ENCODE assay signal across 26 mouse cellular contexts in the genomic region with DNA sequence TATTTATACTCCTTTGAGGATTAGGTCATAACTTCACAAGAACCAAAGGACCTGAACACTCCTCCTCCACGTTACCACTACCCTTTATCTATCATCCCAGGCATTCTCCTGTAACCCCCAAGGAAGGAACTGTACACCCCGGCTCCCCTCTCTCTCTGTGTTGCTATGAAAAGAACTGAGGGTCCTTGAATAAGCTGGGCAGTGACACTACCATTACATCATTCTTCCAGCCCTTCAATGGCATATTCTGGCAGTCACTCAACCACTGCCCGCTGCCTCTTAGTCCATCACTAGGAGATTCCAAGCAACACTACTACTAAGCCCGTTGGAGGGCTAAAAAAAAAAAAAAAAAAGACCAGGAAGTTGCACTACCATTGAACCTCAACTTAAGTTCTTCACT.
A peak's percentile ranks its signal among the peaks of the same experiment; 100 is the strongest.
DNase-seq lines count a peak whose midpoint lies in the region; ATAC-seq lines count a peak whose summit lies in the region.
"Had no signal": no experiment of that assay in that cellular context is flagged by ENCODE, and none has a peak within 500 bp of the region (broad histone marks: within the 10 kb centered on the region; RNA-seq: fewer than 3 reads in every experiment).

No protein-coding gene starts in this region.

- H3K27me3 ChIP-seq in heart, embryonic 11.5 days (ENCODE audit: control insufficient read depth, insufficient read depth, low read length), result peaks cover 3% of the 10 kb centered on the region; the same call in 1 of the 2 replicates
- peaks cover 29% of the 10 kb centered on the region for H3K27me3 ChIP-seq in midbrain, embryonic 10.5 days (ENCODE audit: low read depth, poor library complexity, severe bottlenecking)
- H3K27me3 ChIP-seq: CH12.LX; embryonic facial prominence, embryonic 13.5 days; embryonic facial prominence, embryonic 15.5 days had no signal

- DNase-seq in adrenal gland, adult (ENCODE audit: inconsistent age in 2 of 2, low spot score in 1 of 2), result peak; percentile 17 to 64
- DNase-seq in adrenal gland, postnatal 25 days, result no peak
- DNase-seq in adrenal gland, postnatal 10 days, result peak; percentile 5
- DNase-seq in adrenal gland, postnatal 4 days (ENCODE audit: low spot score in 2 of 2), result no peak
- peak; percentile 23 for DNase-seq in heart, adult 11 months
- peak; percentile 17 to 25 for DNase-seq in adrenal gland, postnatal 36 days
- DNase-seq in midbrain, embryonic 10.5 days (ENCODE audit: low spot score), result no peak
- DNase-seq: B cell, adult 2 months; cerebellum, adult 11-12 months; cerebellum, adult 2 months; cerebellum, adult 9-10 months; cerebellum, postnatal 10 days; cerebellum, postnatal 25 days had no signal

- WGBS in heart, embryonic 11.5 days (ENCODE audit: insufficient replicate concordance), result 56% methylated on average over 4 of the region's 4 CpGs
- WGBS in midbrain, embryonic 10.5 days, result 92% methylated on average over 4 of the region's 4 CpGs

- H3K4me3 ChIP-seq in heart, embryonic 11.5 days (ENCODE audit: low read depth, low read length), result no peak overlapping the region
- H3K4me3 ChIP-seq in midbrain, embryonic 10.5 days, result no peak overlapping the region
- H3K4me3 ChIP-seq: embryonic facial prominence, embryonic 13.5 days; embryonic facial prominence, embryonic 15.5 days; erythroblast, embryonic 14.5 days; forebrain, embryonic 10.5 days; forebrain, embryonic 12.5 days had no signal

- H3K4me1 ChIP-seq in heart, embryonic 11.5 days (ENCODE audit: control insufficient read depth, insufficient read depth, low read length), result peaks cover 5% of the 10 kb centered on the region; the same call in 1 of the 2 replicates
- H3K4me1 ChIP-seq in midbrain, embryonic 10.5 days, result peaks cover 14% of the 10 kb centered on the region

- ATAC-seq in heart, embryonic 11.5 days (replicated peaks; ENCODE audit: insufficient number of reproducible peaks, low FRiP score, low TSS enrichment), result no peak
- ATAC-seq: activated CD4-positive, CD25-positive, alpha-beta regulatory T cell, adult 4 months; CD4-positive, CD25-positive, alpha-beta regulatory T cell, adult 4 months; forebrain, embryonic 14.5 days; forebrain, embryonic 16.5 days; Patski had no signal

- no peak overlapping the region for H3K27ac ChIP-seq in heart, embryonic 11.5 days (ENCODE audit: low read depth, low read length)
- H3K27ac ChIP-seq in midbrain, embryonic 10.5 days (replicated peaks), result no peak overlapping the region
- H3K27ac ChIP-seq: embryonic facial prominence, embryonic 13.5 days; embryonic facial prominence, embryonic 15.5 days; forebrain, embryonic 10.5 days; forebrain, embryonic 12.5 days had no signal

- no peaks in the 10 kb centered on the region for H3K9me3 ChIP-seq in heart, embryonic 11.5 days (replicated peaks; ENCODE audit: control insufficient read depth, low read length)
- H3K9me3 ChIP-seq in midbrain, embryonic 10.5 days (replicated peaks), result no peaks in the 10 kb centered on the region
- H3K9me3 ChIP-seq: embryonic facial prominence, embryonic 13.5 days; embryonic facial prominence, embryonic 15.5 days; forebrain, embryonic 10.5 days; forebrain, embryonic 12.5 days had no signal

- H3K36me3 ChIP-seq in heart, embryonic 11.5 days (ENCODE audit: control insufficient read depth, insufficient read depth, low read length), result no peaks in the 10 kb centered on the region
- H3K36me3 ChIP-seq in midbrain, embryonic 10.5 days, result no peaks in the 10 kb centered on the region
- H3K36me3 ChIP-seq: embryonic facial prominence, embryonic 13.5 days; embryonic facial prominence, embryonic 15.5 days; forebrain, embryonic 10.5 days; forebrain, embryonic 12.5 days; G1E had no signal

- H3K9ac ChIP-seq in heart, embryonic 11.5 days (ENCODE audit: low read depth, low read length), result no peak overlapping the region
- H3K9ac ChIP-seq: embryonic facial prominence, embryonic 13.5 days; embryonic facial prominence, embryonic 15.5 days; forebrain, embryonic 12.5 days had no signal

- no peak overlapping the region for H3K4me2 ChIP-seq in heart, embryonic 11.5 days
- H3K4me2 ChIP-seq: embryonic facial prominence, embryonic 13.5 days; embryonic facial prominence, embryonic 15.5 days; forebrain, embryonic 12.5 days had no signal

Comparison
In these comparisons a context has a peak if more than half of its experiments do, and no peak if none do; other contexts are left out.
1. DNase-seq: peak in adrenal gland, adult (2 of 2), adrenal gland, postnatal 10 days (single experiment), heart, adult 11 months (single experiment) and adrenal gland, postnatal 36 days (2 of 2); none in adrenal gland, postnatal 25 days (single experiment), adrenal gland, postnatal 4 days (0 of 2) and midbrain, embryonic 10.5 days (single experiment).